Mouse (Mus musculus) kidney, embryonic 15.5 days (tissue): Measurements from ENCODE around the gene Smim12. TPM values are rescaled to one million over a fixed set of nuclear protein-coding genes. Genes with fewer than 3 reads are reported as not detected.

Experiments
- ATAC-seq: fragments of 200-750 bp; cut with Nextera tagmentation; replicated peaks from 2 replicates; pipeline ENCODE4 v1.8.0; 2017; ENCODE audit warnings: moderate TSS enrichment; ENCODE audit not compliant: low FRiP score
- H3K27ac ChIP-seq: fragments of 300-500 bp; sonication (generic); 2 replicates; pipeline ENCODE4 v1.5.1; 2015; ENCODE audit warnings: mild to moderate bottlenecking, inconsistent platforms
- H3K27me3 ChIP-seq: fragments of 300-500 bp; sonication (generic); 2 replicates; pipeline ENCODE4 v1.6.1; 2015; ENCODE audit warnings: inconsistent platforms
- H3K36me3 ChIP-seq: fragments of 300-500 bp; sonication (generic); 2 replicates; pipeline ENCODE4 v1.6.1; 2015; ENCODE audit warnings: inconsistent platforms
- H3K4me1 ChIP-seq: fragments of 300-500 bp; sonication (generic); 2 replicates; pipeline ENCODE4 v1.6.1; 2015; ENCODE audit warnings: inconsistent platforms
- H3K4me2 ChIP-seq: fragments of 300-500 bp; sonication (generic); 2 replicates; pipeline ENCODE4 v1.6.1; 2015; ENCODE audit warnings: moderate library complexity, mild to moderate bottlenecking, inconsistent platforms
- H3K4me3 ChIP-seq: fragments of 300-500 bp; sonication (generic); replicated peaks from 2 replicates; pipeline ENCODE4 v1.5.1; 2015; ENCODE audit warnings: mild to moderate bottlenecking, inconsistent platforms
- H3K9ac ChIP-seq: fragments of 300-500 bp; sonication (generic); 2 replicates; pipeline ENCODE4 v1.6.1; 2015; ENCODE audit warnings: mild to moderate bottlenecking, inconsistent platforms
- H3K9me3 ChIP-seq: fragments of 300-500 bp; sonication (generic); replicated peaks from 2 replicates; pipeline ENCODE4 v1.6.1; 2016; ENCODE audit warnings: inconsistent platforms
- WGBS: fragments of 180-500 bp; shearing (Covaris S2); methylation state at CpG from one replicate; pipeline ENCODE4 v1.1.7; 2015; ENCODE audit warnings: mixed read lengths; 5-methylcytosine and 5-hydroxymethylcytosine counted together
- polyA plus RNA-seq: library from polyadenylated mRNA; unstranded; fragments of >200 nt; fragmentation: Nextera tagmentation; extraction: Ambion mirVana; gene quantifications from 2 replicates; pipeline ENCODE4 v1.2.1, GENCODE M21; 2015

The Smim12 gene
- polyA plus RNA-seq, 1 experiment from 2014 or later, result 65.6 TPM

DNA sequence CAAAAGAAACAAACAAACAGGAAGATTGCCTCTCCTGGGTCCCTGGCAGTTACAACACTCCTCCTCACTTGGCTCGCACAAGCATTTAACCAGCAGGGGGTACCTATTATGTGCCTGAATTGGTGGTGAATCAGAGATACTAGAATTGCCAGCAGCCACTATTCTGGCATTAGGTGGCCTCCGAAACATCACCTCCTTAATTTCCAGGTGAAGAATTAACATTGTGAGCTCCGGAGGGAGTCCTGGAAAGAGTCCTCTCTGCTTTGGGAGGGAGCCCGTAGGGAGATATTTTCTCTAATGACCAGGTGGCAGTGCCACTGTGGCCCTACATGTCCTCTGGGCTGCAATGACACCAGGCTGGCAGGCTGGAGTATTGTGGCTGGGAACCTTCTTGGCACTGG, 27.3 kb upstream of the Smim12 start:
- no peak for ATAC-seq
- H3K27ac ChIP-seq, result no peak overlapping the region
- H3K36me3 ChIP-seq, result no peaks in the 10 kb centered on the region
- H3K9ac ChIP-seq, result no peak overlapping the region
- peaks cover 4% of the 10 kb centered on the region; the same call in 1 of the 2 replicates for H3K4me1 ChIP-seq
- H3K4me2 ChIP-seq, result no peak overlapping the region
- H3K9me3 ChIP-seq, result no peaks in the 10 kb centered on the region
- WGBS, result 68% methylated on average over 4 of the region's 4 CpGs
- no peak overlapping the region for H3K4me3 ChIP-seq
- peaks cover 50% of the 10 kb centered on the region for H3K27me3 ChIP-seq

DNA sequence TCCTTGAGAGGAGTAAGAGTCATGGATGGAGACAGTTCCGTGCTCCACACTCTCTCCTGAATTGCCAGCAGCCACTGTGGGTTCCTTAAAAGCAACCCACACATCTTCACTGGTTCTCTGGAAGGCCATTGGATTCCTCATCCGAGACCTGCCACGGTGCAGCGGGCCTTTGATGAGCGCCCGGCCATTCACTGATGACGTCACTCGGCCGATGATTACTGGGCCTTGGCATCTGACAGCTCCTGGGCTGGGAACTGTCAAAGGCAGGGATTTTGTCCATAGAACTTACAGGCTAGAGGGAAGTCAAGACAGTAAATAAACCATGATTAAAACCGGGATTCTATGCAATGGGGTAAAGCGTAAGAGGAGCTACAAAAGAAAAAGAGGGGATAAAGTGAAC, 26.5 kb upstream of the Smim12 start:
- Histone ChIP-seq H3K27me3 (peaks cover 53% of the 10 kb centered on the region), H3K27ac (no peak overlapping the region), H3K9ac (no peak overlapping the region), H3K4me3 (no peak overlapping the region), H3K9me3 (no peaks in the 10 kb centered on the region), H3K4me1 (peaks cover 4% of the 10 kb centered on the region; the same call in 1 of the 2 replicates), H3K4me2 (no peak overlapping the region), H3K36me3 (no peaks in the 10 kb centered on the region)
- 46% methylated on average over 11 of the region's 11 CpGs for WGBS
- ATAC-seq, result no peak

DNA sequence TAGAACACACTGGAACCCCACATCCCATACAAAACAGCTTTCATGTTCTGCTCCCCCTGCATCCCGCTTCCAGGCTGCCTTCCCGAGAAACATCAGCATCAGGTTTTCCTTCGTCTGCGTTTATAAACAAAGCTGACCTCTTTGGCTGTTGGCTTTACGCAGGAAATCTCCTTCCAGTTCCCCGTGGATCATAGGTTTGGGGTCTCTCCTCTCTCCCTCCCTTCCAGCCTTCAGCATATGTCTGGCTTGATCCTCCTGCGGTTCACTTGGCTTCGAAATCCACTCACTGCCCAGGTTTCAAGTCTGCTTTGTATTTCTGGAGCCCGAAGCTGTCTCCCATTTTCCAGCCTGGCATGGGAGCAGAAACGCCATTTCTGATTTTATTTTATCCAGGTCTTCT, 20.3 kb upstream of the Smim12 start:
- H3K27me3 ChIP-seq, result peaks cover 64% of the 10 kb centered on the region
- no peak overlapping the region for H3K9ac ChIP-seq
- 31% methylated on average over 10 of the region's 10 CpGs for WGBS
- H3K36me3 ChIP-seq, result no peaks in the 10 kb centered on the region
- no peak overlapping the region for H3K4me3 ChIP-seq
- H3K27ac ChIP-seq, result no peak overlapping the region
- H3K4me2 ChIP-seq, result no peak overlapping the region
- H3K9me3 ChIP-seq, result no peaks in the 10 kb centered on the region
- no peak for ATAC-seq
- peaks cover 6% of the 10 kb centered on the region for H3K4me1 ChIP-seq

DNA sequence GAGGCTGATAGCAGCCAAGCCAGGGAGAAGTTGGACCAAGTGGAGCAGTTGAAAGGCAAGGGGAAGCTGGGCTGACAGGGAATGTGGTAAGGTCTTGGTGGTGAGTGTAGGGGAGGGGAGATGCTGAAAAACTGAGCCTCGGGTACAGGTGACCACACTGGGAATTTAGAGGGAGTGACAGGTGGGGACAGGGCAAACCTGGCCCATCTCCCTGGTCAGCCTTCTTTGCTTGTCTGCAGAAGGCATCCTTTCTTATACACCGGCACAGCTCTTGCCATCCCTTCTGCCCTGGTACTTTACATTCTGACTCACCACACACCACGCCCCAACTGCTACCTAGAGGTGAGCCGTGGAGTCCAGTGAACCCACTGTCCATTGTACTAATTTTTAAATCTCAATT, 19.8 kb upstream of the Smim12 start:
- peaks cover 67% of the 10 kb centered on the region for H3K27me3 ChIP-seq

DNA sequence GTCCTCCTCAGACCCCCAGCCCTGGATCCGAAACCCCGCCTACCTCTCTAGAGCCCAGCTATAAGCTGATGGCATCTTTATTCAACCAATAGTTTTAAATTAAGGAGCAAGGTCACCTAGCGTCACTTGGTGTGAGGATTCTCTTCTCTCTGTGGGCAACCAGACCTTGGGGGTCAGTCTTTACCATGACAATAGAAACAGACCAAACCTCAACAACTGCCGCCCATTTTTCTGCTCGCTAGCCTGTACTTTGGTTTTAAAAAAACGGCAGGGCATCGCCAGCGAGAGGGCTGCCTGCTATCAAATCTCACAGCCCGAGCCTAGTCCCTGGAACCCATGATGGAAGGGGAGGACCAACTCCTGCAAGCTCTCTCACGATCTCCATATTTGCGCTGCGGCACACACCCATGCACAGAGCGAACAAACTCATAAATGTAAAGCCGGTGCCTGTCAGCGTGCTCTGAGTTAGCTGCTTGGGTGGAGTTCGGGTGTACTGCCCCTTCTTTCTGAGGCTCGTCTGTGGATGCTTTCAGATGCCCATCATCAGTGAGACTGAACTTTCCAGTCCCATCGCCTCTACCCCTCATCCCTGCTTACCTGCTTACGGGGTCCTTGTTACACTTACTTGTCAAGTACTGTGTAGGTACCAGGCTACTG, 19.0 kb upstream of the Smim12 start:
- H3K27ac ChIP-seq, result no peak overlapping the region
- H3K4me1 ChIP-seq, result peaks cover 6% of the 10 kb centered on the region
- no peaks in the 10 kb centered on the region for H3K36me3 ChIP-seq
- H3K27me3 ChIP-seq, result peaks cover 68% of the 10 kb centered on the region
- H3K9ac ChIP-seq, result no peak overlapping the region
- no peak overlapping the region for H3K4me3 ChIP-seq
- no peaks in the 10 kb centered on the region for H3K9me3 ChIP-seq
- 13% methylated on average over 19 of the region's 19 CpGs for WGBS
- ATAC-seq, result no peak
- H3K4me2 ChIP-seq, result 0 out of 2 replicates have a peak overlapping the region, but pooled peaks have one; percentile 16

More for the DNA sequence above, 19.8 kb upstream of the Smim12 start:
- Histone ChIP-seq H3K4me2 (no peak overlapping the region), H3K36me3 (no peaks in the 10 kb centered on the region), H3K9me3 (no peaks in the 10 kb centered on the region), H3K4me3 (no peak overlapping the region), H3K9ac (no peak overlapping the region), H3K27ac (no peak overlapping the region), H3K4me1 (peaks cover 6% of the 10 kb centered on the region)
- 56% methylated on average over 4 of the region's 4 CpGs for WGBS
- no peak for ATAC-seq

DNA sequence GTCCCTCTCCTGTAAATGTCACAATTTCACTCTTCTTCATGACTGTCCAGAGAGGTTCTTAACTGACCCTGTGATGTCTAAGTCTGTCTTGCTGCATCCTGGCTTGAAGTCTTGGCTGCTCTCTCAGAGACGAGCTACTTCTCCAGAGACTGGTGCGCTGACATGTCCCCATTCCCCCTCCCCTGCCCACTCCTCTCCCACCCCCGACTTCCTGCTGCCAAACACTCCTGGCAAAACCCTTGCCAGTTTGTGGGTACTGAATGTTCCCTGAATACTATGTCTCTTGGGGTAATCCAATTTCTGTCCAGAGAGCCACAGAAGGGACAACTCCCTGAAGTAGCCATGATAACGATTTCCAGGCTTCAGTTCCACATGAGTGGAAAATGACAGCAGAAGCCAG, 17.5 kb upstream of the Smim12 start:
- H3K4me2 ChIP-seq, result no peak overlapping the region
- peaks cover 66% of the 10 kb centered on the region for H3K27me3 ChIP-seq
- WGBS, result 43% methylated on average over 4 of the region's 4 CpGs
- no peak overlapping the region for H3K4me3 ChIP-seq
- ATAC-seq, result no peak
- H3K9ac ChIP-seq, result no peak overlapping the region
- H3K4me1 ChIP-seq, result peaks cover 6% of the 10 kb centered on the region
- no peaks in the 10 kb centered on the region for H3K36me3 ChIP-seq
- H3K27ac ChIP-seq, result no peak overlapping the region
- H3K9me3 ChIP-seq, result no peaks in the 10 kb centered on the region

DNA sequence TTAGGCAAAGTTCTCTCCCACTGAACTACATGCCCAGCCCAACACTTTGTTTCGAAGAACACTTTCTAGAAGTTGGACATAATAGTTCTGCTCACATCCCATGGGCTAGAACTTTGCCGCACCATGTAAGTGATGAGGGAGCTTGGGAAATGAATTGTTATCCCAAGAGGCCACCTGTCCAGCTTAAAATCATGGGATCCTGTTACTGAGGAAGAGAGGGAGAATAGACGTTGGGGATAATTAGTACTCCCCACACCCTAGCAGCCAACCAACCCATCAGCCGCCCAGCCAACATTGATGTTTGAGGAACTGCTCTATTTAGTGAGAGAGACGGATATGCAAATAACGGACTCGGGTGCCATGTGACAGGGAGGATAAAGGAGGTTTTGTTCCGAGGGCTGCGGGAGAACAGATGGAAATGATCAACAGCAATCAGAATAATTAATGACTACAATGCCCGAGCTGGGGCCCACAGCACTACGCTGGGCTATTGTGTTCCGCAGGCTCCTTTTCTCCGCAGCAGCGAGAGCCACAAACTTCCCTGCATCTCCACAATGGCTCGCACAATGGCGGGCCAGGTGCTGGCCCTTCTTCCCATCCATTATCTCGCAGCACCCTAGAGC, 16.4 kb upstream of the Smim12 start:
- Histone ChIP-seq H3K27me3 (peaks cover 62% of the 10 kb centered on the region), H3K9me3 (no peaks in the 10 kb centered on the region), H3K9ac (no peak overlapping the region), H3K27ac (no peak overlapping the region), H3K4me1 (peaks cover 6% of the 10 kb centered on the region), H3K4me2 (0 out of 2 replicates have a peak overlapping the region, but pooled peaks have one; percentile 7), H3K36me3 (no peaks in the 10 kb centered on the region), H3K4me3 (no peak overlapping the region)
- WGBS, result 15% methylated on average over 17 of the region's 17 CpGs
- no peak for ATAC-seq

DNA sequence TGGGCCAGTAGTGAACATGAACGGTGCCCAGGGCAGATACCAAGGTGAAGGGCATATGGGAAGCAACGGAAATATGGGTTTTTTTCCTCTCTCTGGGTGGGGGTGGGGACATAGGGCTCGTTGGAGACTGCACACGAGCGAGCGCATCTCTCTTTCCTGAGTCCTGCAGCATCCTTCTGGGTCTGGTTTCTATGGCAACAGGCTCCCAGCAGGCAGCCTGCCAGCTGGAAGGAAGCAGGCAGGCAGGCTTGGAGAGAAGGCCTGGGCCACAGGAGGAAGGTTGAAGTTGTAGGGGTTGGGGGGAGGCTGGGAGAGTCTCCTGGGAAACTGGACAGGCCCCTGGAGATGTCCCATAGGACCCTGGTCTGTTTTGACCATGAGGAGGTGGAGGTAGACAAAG, 11.6 kb upstream of the Smim12 start:
- Histone ChIP-seq H3K27me3 (peaks cover 44% of the 10 kb centered on the region), H3K4me1 (peaks cover 17% of the 10 kb centered on the region), H3K4me2 (no peak overlapping the region), H3K4me3 (no peak overlapping the region), H3K9me3 (no peaks in the 10 kb centered on the region), H3K27ac (no peak overlapping the region), H3K36me3 (no peaks in the 10 kb centered on the region), H3K9ac (no peak overlapping the region)
- ATAC-seq, result no peak
- 52% methylated on average over 6 of the region's 6 CpGs for whole genome bisulfite sequencing

DNA sequence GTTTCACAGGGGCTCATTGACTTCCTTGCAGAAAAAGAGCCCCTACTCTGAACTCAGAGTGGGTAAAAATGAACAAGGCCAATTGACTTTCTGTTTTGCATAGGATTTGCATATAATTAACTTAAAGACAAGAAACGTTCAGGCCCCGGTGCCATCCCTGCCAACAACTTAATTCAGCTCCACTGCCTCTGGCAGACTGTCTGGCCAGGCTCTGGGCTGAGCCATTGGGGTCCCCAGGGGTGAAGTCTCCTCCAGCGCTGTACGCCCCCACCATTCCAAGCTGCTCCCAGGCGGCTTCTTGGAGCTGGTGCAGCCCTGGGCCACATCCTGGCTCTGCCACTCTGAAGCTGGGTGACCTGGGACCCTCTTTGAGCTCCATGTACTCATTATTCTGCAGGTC, 11.0 kb upstream of the Smim12 start:
- H3K9ac ChIP-seq, result no peak overlapping the region
- peaks cover 44% of the 10 kb centered on the region for H3K27me3 ChIP-seq
- WGBS, result 68% methylated on average over 5 of the region's 5 CpGs
- no peak overlapping the region for H3K27ac ChIP-seq
- H3K4me2 ChIP-seq, result no peak overlapping the region
- H3K36me3 ChIP-seq, result no peaks in the 10 kb centered on the region
- peaks cover 12% of the 10 kb centered on the region for H3K4me1 ChIP-seq
- no peak overlapping the region for H3K4me3 ChIP-seq
- no peak for ATAC-seq
- no peaks in the 10 kb centered on the region for H3K9me3 ChIP-seq

DNA sequence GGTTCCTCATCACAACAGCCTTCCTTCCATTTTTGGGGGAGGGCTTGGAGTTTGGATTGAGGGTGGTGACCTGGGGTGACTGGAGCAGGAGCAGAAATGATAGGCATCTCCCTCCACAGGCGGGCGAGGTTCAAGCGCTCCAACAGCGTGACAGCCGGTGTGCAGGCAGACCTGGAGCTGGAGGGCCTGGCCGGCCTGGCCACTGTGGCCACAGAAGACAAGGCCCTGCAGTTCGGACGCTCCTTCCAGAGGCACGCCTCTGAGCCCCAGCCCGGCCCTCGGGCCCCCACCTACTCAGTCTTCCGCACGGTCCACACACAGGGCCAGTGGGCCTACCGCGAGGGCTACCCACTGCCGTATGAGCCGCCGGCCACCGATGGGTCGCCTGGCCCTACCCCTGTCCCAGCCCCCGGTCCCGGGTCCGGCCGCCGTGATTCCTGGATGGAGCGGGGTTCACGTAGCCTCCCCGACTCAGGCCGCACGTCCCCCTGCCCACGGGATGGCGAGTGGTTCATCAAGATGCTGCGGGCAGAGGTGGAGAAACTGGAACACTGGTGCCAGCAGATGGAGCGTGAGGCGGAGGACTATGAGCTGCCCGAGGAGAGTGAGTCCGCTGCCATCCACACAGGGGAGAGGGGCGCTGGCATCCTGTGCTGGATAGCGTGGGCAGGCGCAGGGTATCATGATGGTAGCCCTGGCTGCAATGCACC, 10.0 kb upstream of the Smim12 start:
- Histone ChIP-seq H3K9me3 (no peaks in the 10 kb centered on the region), H3K36me3 (no peaks in the 10 kb centered on the region), H3K27me3 (peaks cover 48% of the 10 kb centered on the region), H3K4me1 (peaks cover 12% of the 10 kb centered on the region), H3K4me2 (no peak overlapping the region), H3K9ac (no peak overlapping the region), H3K4me3 (no peak overlapping the region), H3K27ac (no peak overlapping the region)
- no peak for ATAC-seq
- 88% methylated on average over 40 of the region's 40 CpGs for WGBS

DNA sequence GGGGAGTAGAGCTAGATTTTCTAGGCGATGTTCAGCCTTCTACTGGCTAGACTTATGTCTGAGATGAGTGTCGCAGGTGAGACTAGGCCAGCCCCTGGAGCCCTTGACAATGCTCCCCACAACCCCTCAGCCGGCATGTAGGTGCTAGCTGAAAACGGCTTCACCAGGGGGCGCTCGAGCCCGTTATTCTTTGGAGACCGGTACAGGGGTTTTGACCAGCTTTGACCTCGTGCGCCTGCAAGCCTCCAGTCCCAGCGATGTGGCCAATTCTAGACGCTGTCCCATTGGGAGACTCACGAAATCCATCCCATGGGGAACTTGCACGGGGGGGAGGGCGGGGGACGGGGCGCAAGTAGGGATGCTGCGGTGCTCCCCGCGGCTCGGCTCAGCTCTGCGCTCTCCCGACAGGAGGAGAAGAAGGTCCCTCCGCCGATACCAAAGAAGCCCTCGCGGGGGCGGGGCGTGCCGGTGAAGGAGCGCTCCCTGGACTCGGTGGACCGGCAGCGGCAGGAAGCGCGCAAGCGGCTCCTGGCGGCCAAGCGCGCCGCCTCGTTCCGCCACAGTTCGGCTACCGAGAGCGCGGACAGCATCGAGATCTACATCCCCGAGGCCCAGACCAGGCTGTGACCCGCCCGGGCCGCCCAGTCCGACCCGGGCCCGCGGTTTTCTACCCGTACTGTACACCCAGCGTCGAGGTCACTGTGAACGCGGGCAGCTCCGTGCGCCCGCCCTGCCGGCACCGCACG, 7.7 kb upstream of the Smim12 start:
- Histone ChIP-seq H3K9me3 (no peaks in the 10 kb centered on the region), H3K36me3 (no peaks in the 10 kb centered on the region), H3K27ac (no peak overlapping the region), H3K4me3 (peak overlapping the region; percentile 59), H3K4me1 (peaks cover 12% of the 10 kb centered on the region), H3K4me2 (peak overlapping the region; percentile 99), H3K27me3 (peaks cover 55% of the 10 kb centered on the region), H3K9ac (peak overlapping the region; percentile 60)
- under 1% methylated on average over 63 of the region's 67 CpGs for WGBS
- peak; percentile 82 for ATAC-seq

DNA sequence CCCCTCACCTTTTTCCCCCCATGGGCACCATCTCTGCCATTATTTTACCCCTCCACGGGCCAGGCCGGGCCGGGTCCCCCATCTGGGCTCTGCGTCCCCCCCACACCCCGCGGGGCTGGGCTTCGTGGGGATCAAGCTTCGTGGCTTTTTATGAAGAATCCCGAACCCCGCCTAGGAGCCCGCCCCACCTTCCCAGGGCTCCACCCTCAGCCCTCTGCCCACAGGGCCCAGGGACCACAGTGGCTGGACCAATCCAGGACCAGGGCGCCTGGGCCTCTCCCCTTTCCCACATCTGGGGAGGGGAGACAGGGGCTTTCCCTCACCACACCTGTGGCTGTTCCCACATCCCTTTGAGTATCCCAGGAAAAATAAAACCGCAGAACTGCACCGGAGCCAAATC, 7.0 kb upstream of the Smim12 start:
- peaks cover 57% of the 10 kb centered on the region for H3K27me3 ChIP-seq
- ATAC-seq, result 0 out of 2 replicates have a peak, but pooled peaks have one; percentile 37
- H3K9me3 ChIP-seq, result no peaks in the 10 kb centered on the region
- no peak overlapping the region for H3K27ac ChIP-seq
- no peaks in the 10 kb centered on the region for H3K36me3 ChIP-seq
- WGBS, result under 1% methylated on average over 14 of the region's 14 CpGs
- H3K4me2 ChIP-seq, result peak overlapping the region; percentile 99
- H3K9ac ChIP-seq, result peak overlapping the region; percentile 60
- peak overlapping the region; percentile 59 for H3K4me3 ChIP-seq
- H3K4me1 ChIP-seq, result peaks cover 12% of the 10 kb centered on the region
